In genomic region chr13:102877766-102878325, GRCm38 (mm10) we compare ENCODE assay signal across 22 mouse cellular contexts.
DNase-seq lines count a peak whose midpoint lies in the region; ATAC-seq lines count a peak whose summit lies in the region.
"Had no signal": no experiment of that assay in that cellular context is flagged by ENCODE, and none has a peak within 500 bp of the region (broad histone marks: within the 10 kb centered on the region; RNA-seq: fewer than 3 reads in every experiment).

No protein-coding gene starts in this region.

- 78% methylated on average over 12 of the region's 12 CpGs for WGBS in hindbrain, embryonic 16.5 days
- WGBS in hindbrain, embryonic 13.5 days = 75% methylated on average over 12 of the region's 12 CpGs
- 69% methylated on average over 12 of the region's 12 CpGs for WGBS in midbrain, embryonic 12.5 days
- WGBS in midbrain, embryonic 14.5 days = 50% methylated on average over 12 of the region's 12 CpGs

- H3K36me3 ChIP-seq in hindbrain, embryonic 16.5 days (ENCODE audit: control insufficient read depth, insufficient read depth, low read length) = no peaks in the 10 kb centered on the region
- H3K36me3 ChIP-seq in hindbrain, embryonic 13.5 days = no peaks in the 10 kb centered on the region
- no peaks in the 10 kb centered on the region for H3K36me3 ChIP-seq in midbrain, embryonic 12.5 days
- no peaks in the 10 kb centered on the region for H3K36me3 ChIP-seq in midbrain, embryonic 14.5 days (ENCODE audit: control insufficient read depth, insufficient read depth, low read length)
- H3K36me3 ChIP-seq: embryonic facial prominence, embryonic 15.5 days; forebrain, embryonic 15.5 days; neural tube, embryonic 12.5 days; stomach, embryonic 15.5 days had no signal

- no peaks in the 10 kb centered on the region for H3K9me3 ChIP-seq in hindbrain, embryonic 16.5 days (ENCODE audit: control insufficient read depth, low read length)
- no peaks in the 10 kb centered on the region for H3K9me3 ChIP-seq in hindbrain, embryonic 13.5 days
- H3K9me3 ChIP-seq in midbrain, embryonic 12.5 days = no peaks in the 10 kb centered on the region
- H3K9me3 ChIP-seq in midbrain, embryonic 14.5 days (ENCODE audit: control insufficient read depth, low read length) = no peaks in the 10 kb centered on the region
- H3K9me3 ChIP-seq: embryonic facial prominence, embryonic 15.5 days; forebrain, embryonic 15.5 days; neural tube, embryonic 12.5 days; stomach, embryonic 15.5 days had no signal

- 0 out of 2 replicates have a peak, but pooled peaks have one; percentile 21 for ATAC-seq in hindbrain, embryonic 16.5 days
- no peak for ATAC-seq in hindbrain, embryonic 13.5 days (ENCODE audit: low FRiP score)
- ATAC-seq in midbrain, embryonic 12.5 days (ENCODE audit: low FRiP score, low read depth) = peak; percentile 53; the same call in 1 of the 2 replicates
- no peak for ATAC-seq in midbrain, embryonic 14.5 days (ENCODE audit: low FRiP score, low TSS enrichment)
- ATAC-seq: forebrain, embryonic 15.5 days; hindbrain, postnatal 0 days had no signal

- H3K27ac ChIP-seq in hindbrain, embryonic 16.5 days (ENCODE audit: low read depth, low read length) = no peak overlapping the region
- H3K27ac ChIP-seq in hindbrain, embryonic 13.5 days = no peak overlapping the region
- H3K27ac ChIP-seq in midbrain, embryonic 12.5 days (replicated peaks) = no peak overlapping the region
- no peak overlapping the region for H3K27ac ChIP-seq in midbrain, embryonic 14.5 days (replicated peaks; ENCODE audit: low read depth, low read length)
- H3K27ac ChIP-seq: embryonic facial prominence, embryonic 15.5 days; forebrain, embryonic 15.5 days; hindbrain, postnatal 0 days; kidney, postnatal 0 days; neural tube, embryonic 12.5 days had no signal

- no peak overlapping the region for H3K4me2 ChIP-seq in hindbrain, embryonic 16.5 days (ENCODE audit: low read length)
- H3K4me2 ChIP-seq in hindbrain, embryonic 13.5 days = no peak overlapping the region
- no peak overlapping the region for H3K4me2 ChIP-seq in midbrain, embryonic 12.5 days (replicated peaks)
- no peak overlapping the region for H3K4me2 ChIP-seq in midbrain, embryonic 14.5 days (ENCODE audit: low read length)
- H3K4me2 ChIP-seq: embryonic facial prominence, embryonic 15.5 days; forebrain, embryonic 15.5 days; midbrain, embryonic 11.5 days; neural tube, embryonic 12.5 days; stomach, embryonic 15.5 days had no signal

- DNase-seq in heart, adult 11 months = peak; percentile 82
- no peak for DNase-seq in heart, adult 18-20 months
- DNase-seq in midbrain, embryonic 14.5 days = no peak
- DNase-seq in embryo, embryonic 11 days = no peak
- DNase-seq: cerebellum, adult 9-10 months; gastrocnemius, postnatal 14 days; kidney, adult 11 months; lung, adult 2 months; lung, postnatal 14 days; right cerebral cortex, postnatal 4 days; thymus, adult 18-20 months; thymus, postnatal 36 days had no signal

- no peak overlapping the region for H3K4me3 ChIP-seq in hindbrain, embryonic 16.5 days (ENCODE audit: low read length)
- H3K4me3 ChIP-seq in hindbrain, embryonic 13.5 days = no peak overlapping the region
- no peak overlapping the region for H3K4me3 ChIP-seq in midbrain, embryonic 12.5 days
- H3K4me3 ChIP-seq in midbrain, embryonic 14.5 days (replicated peaks; ENCODE audit: low read depth, low read length) = no peak overlapping the region
- H3K4me3 ChIP-seq: embryonic facial prominence, embryonic 15.5 days; forebrain, embryonic 15.5 days; neural tube, embryonic 12.5 days; stomach, embryonic 15.5 days had no signal

- H3K9ac ChIP-seq in hindbrain, embryonic 16.5 days (ENCODE audit: low read depth, low read length) = no peak overlapping the region
- H3K9ac ChIP-seq in hindbrain, embryonic 13.5 days = no peak overlapping the region
- no peak overlapping the region for H3K9ac ChIP-seq in midbrain, embryonic 12.5 days (replicated peaks)
- H3K9ac ChIP-seq in midbrain, embryonic 14.5 days (replicated peaks; ENCODE audit: low read length) = no peak overlapping the region
- H3K9ac ChIP-seq: embryonic facial prominence, embryonic 15.5 days; forebrain, embryonic 15.5 days; neural tube, embryonic 12.5 days; stomach, embryonic 15.5 days had no signal

- H3K4me1 ChIP-seq in hindbrain, embryonic 16.5 days (ENCODE audit: control insufficient read depth, insufficient read depth, low read depth, low read length) = peaks cover 4% of the 10 kb centered on the region; the same call in 1 of the 2 replicates
- peaks cover 25% of the 10 kb centered on the region for H3K4me1 ChIP-seq in hindbrain, embryonic 13.5 days (replicated peaks)
- peaks cover 27% of the 10 kb centered on the region for H3K4me1 ChIP-seq in midbrain, embryonic 12.5 days
- peaks cover 16% of the 10 kb centered on the region; the same call in 1 of the 2 replicates for H3K4me1 ChIP-seq in midbrain, embryonic 14.5 days (ENCODE audit: control insufficient read depth, insufficient read depth, low read length)

- H3K27me3 ChIP-seq in hindbrain, embryonic 16.5 days (replicated peaks; ENCODE audit: control insufficient read depth, insufficient read depth, low read length) = no peaks in the 10 kb centered on the region
- H3K27me3 ChIP-seq in hindbrain, embryonic 13.5 days = no peaks in the 10 kb centered on the region
- H3K27me3 ChIP-seq in midbrain, embryonic 12.5 days = no peaks in the 10 kb centered on the region
- H3K27me3 ChIP-seq in midbrain, embryonic 14.5 days (ENCODE audit: control insufficient read depth, insufficient read depth, low read length) = no peaks in the 10 kb centered on the region
- H3K27me3 ChIP-seq: embryonic facial prominence, embryonic 15.5 days; forebrain, embryonic 15.5 days; neural tube, embryonic 12.5 days; stomach, embryonic 15.5 days had no signal

Comparison
In these comparisons a context has a peak if more than half of its experiments do, and no peak if none do; other contexts are left out.
1. ATAC-seq: peak in hindbrain, embryonic 16.5 days (single experiment) and midbrain, embryonic 12.5 days (single experiment); none in hindbrain, embryonic 13.5 days (single experiment) and midbrain, embryonic 14.5 days (single experiment).